Mouse (Mus musculus) limb, embryonic 11.5 days (tissue): ENCODE data around the gene Olfr507. TPM values are rescaled to one million over a fixed set of nuclear protein-coding genes. Genes with fewer than 3 reads are reported as not detected.

ENCODE experiments used
- ATAC-seq: fragments of 200-750 bp; cut with Nextera tagmentation; 2 replicates; pipeline ENCODE4 v1.8.0; 2017; ENCODE audit warnings: low read depth; ENCODE audit not compliant: insufficient number of reproducible peaks, low FRiP score, low TSS enrichment
- DNase-seq: peaks from one replicate; pipeline ENCODE4 v3.0.0-alpha.2; 2015; ENCODE audit warnings: low spot score
- H3K27ac ChIP-seq: fragments of 300-500 bp; sonication (generic); replicated peaks from 2 replicates; pipeline ENCODE4 v1.5.1; 2014; ENCODE audit warnings: low read depth, mild to moderate bottlenecking, low read length
- H3K27me3 ChIP-seq: fragments of 300-500 bp; sonication (generic); 2 replicates; pipeline ENCODE4 v1.6.1; 2014; ENCODE audit warnings: mild to moderate bottlenecking, low read length, mixed read lengths; ENCODE audit not compliant: control insufficient read depth, insufficient read depth
- H3K36me3 ChIP-seq: fragments of 300-500 bp; sonication (generic); 2 replicates; pipeline ENCODE4 v1.6.1; 2014; ENCODE audit warnings: mild to moderate bottlenecking, low read length, moderate library complexity, mixed read lengths; ENCODE audit not compliant: control insufficient read depth, insufficient read depth
- H3K4me1 ChIP-seq: fragments of 300-500 bp; sonication (generic); 2 replicates; pipeline ENCODE4 v1.6.1; 2014; ENCODE audit warnings: low read length, mixed read lengths; ENCODE audit not compliant: control insufficient read depth, insufficient read depth
- H3K4me2 ChIP-seq: fragments of 300-500 bp; sonication (generic); 2 replicates; pipeline ENCODE4 v1.6.1; 2014; ENCODE audit warnings: low read depth, mild to moderate bottlenecking, moderate library complexity; ENCODE audit not compliant: severe bottlenecking
- H3K4me3 ChIP-seq: fragments of 300-500 bp; sonication (generic); 2 replicates; pipeline ENCODE4 v1.5.1; 2014; ENCODE audit warnings: low read depth, low read length
- H3K9ac ChIP-seq: fragments of 300-500 bp; sonication (generic); 2 replicates; pipeline ENCODE4 v1.6.1; 2014; ENCODE audit warnings: mild to moderate bottlenecking, low read length
- H3K9me3 ChIP-seq: fragments of 300-500 bp; sonication (generic); 2 replicates; pipeline ENCODE4 v1.6.1; 2016; ENCODE audit warnings: low read length; ENCODE audit not compliant: control insufficient read depth
- WGBS: fragments of 180-500 bp; shearing (Covaris S2); extraction: QIAGEN DNeasy Blood & Tissue Kit; methylation state at CpG from one replicate; pipeline ENCODE4 v1.1.7; 2014; 5-methylcytosine and 5-hydroxymethylcytosine counted together
- polyA plus RNA-seq: library from polyadenylated mRNA; unstranded; fragments of >200 nt; fragmentation: Nextera tagmentation; extraction: Ambion mirVana; gene quantifications from 2 replicates; pipeline ENCODE4 v1.2.1, GENCODE M21; 2014

The Olfr507 gene
- polyA plus RNA-seq, 1 experiment from 2014 or later, result not detected

GRCm38 (mm10) chr7:108666118-108666517, 44.5 kb downstream of the Olfr507 start, which contains the start of gene Olfr510:
Olfr510 (plus strand) TSS chr7:108666418.
- Histone ChIP-seq H3K27ac (no peak within 1 kb of the TSS), H3K4me3 (no peak within 1 kb of the TSS), H3K4me1 (no peaks in the 10 kb centered on the region), H3K36me3 (no peaks in the 10 kb centered on the region), H3K27me3 (no peaks in the 10 kb centered on the region), H3K9ac (no peak within 1 kb of the TSS), H3K4me2 (no peak within 1 kb of the TSS), H3K9me3 (no peaks in the 10 kb centered on the region)
- ATAC-seq (no peak), DNase-seq (no peak)
- 93% methylated on average over 1 of the region's 1 CpGs for WGBS

- H3K4me1 ChIP-seq, result no peaks in the 10 kb centered on the region
- no peak overlapping the region for H3K27ac ChIP-seq
- no peak overlapping the region for H3K4me3 ChIP-seq
- DNase-seq (no peak), ATAC-seq (no peak)
- H3K36me3 ChIP-seq, result no peaks in the 10 kb centered on the region
- WGBS, result 79% methylated on average over 1 of the region's 1 CpGs
- no peak overlapping the region for H3K9ac ChIP-seq
- H3K27me3 ChIP-seq, result no peaks in the 10 kb centered on the region
- H3K4me2 ChIP-seq, result no peak overlapping the region
- H3K9me3 ChIP-seq, result no peaks in the 10 kb centered on the region
These were observed 49.4 kb downstream of the Olfr507 start for GRCm38 (mm10) chr7:108671058-108671457.

Other genes with a start within 250 kb of the Olfr507 start
- not detected in 2 replicates for gene Olfr495, start 228.6 kb upstream of the Olfr507 start, polyA plus RNA-seq
- gene Olfr497, start 201.4 kb upstream of the Olfr507 start, polyA plus RNA-seq, result not detected in 2 replicates
- not detected in 2 replicates for gene Olfr498, start 156.5 kb upstream of the Olfr507 start, polyA plus RNA-seq
- not detected in 2 replicates for gene Olfr502, start 96.7 kb upstream of the Olfr507 start, polyA plus RNA-seq
- not detected in 2 replicates for gene Olfr503, start 77.3 kb upstream of the Olfr507 start, polyA plus RNA-seq
- not detected in 2 replicates for gene Olfr504, start 56.0 kb upstream of the Olfr507 start, polyA plus RNA-seq
- gene Olfr506, start 11.0 kb upstream of the Olfr507 start, polyA plus RNA-seq, result not detected in 2 replicates
- not detected in 2 replicates for gene Olfr508, start 8.2 kb downstream of the Olfr507 start, polyA plus RNA-seq
- gene Olfr509, start 30.1 kb downstream of the Olfr507 start, polyA plus RNA-seq, result not detected in 2 replicates
- gene Olfr510, start 44.6 kb downstream of the Olfr507 start, polyA plus RNA-seq, result not detected in 2 replicates
- gene Olfr512, start 91.5 kb downstream of the Olfr507 start, polyA plus RNA-seq, result not detected in 2 replicates
- not detected in 2 replicates for gene Olfr513, start 129.2 kb downstream of the Olfr507 start, polyA plus RNA-seq
- not detected in 2 replicates for gene Olfr514, start 204.2 kb downstream of the Olfr507 start, polyA plus RNA-seq
- gene Olfr516, start 228.7 kb downstream of the Olfr507 start, polyA plus RNA-seq, result not detected in 2 replicates